Mouse (Mus musculus): ENCODE measurements around the gene Sox5.

- TF ChIP-seq POLR2A (IDR thresholded peaks at IDR 0.05; ENCODE audit: low read depth, low read length) (no peak), CTCF (IDR thresholded peaks at IDR 0.05; ENCODE audit: extremely low read depth, insufficient read length, insufficient replicate concordance, low read depth, low read length) (no peak)
These were observed 271.6 kb downstream of the Sox5 start for GRCm38 (mm10) chr6:144510147-144510546.

Measured in small intestine, adult 2 months (tissue).